Mouse (Mus musculus): Measurements from ENCODE around the gene Foxq1. TPM values are rescaled to one million over a fixed set of nuclear protein-coding genes. Genes with fewer than 3 reads are reported as not detected.

Gene Foxq1
- polyA plus RNA-seq, 1 experiment from 2014 or later: 9.6 TPM

GRCm38 (mm10) chr13:31531186-31531585 lies 24.7 kb upstream of the Foxq1 start:
- H3K27ac ChIP-seq (ENCODE audit: low read depth, low read length): no peak overlapping the region
- H3K9ac ChIP-seq (ENCODE audit: low read depth, low read length): no peak overlapping the region
- H3K27me3 ChIP-seq (replicated peaks; ENCODE audit: control insufficient read depth, insufficient read depth, low read length): no peaks in the 10 kb centered on the region
- 61% methylated on average over 5 of the region's 5 CpGs for WGBS
- no peaks in the 10 kb centered on the region for H3K9me3 ChIP-seq (ENCODE audit: control insufficient read depth)
- TF ChIP-seq CTCF (IDR thresholded peaks at IDR 0.05; ENCODE audit: low read depth): no peak
- no peak for ATAC-seq
- no peak overlapping the region for H3K4me2 ChIP-seq (replicated peaks; ENCODE audit: low read depth)
- no peaks in the 10 kb centered on the region for H3K36me3 ChIP-seq (ENCODE audit: control insufficient read depth, insufficient read depth)
- no peak overlapping the region for H3K4me3 ChIP-seq (ENCODE audit: low read depth, low read length)
- no peaks in the 10 kb centered on the region for H3K4me1 ChIP-seq (replicated peaks; ENCODE audit: control insufficient read depth, insufficient read depth, low read length)

GRCm38 (mm10) chr13:31531651-31532061 lies 24.3 kb upstream of the Foxq1 start:
- no peak for TF ChIP-seq CTCF (IDR thresholded peaks at IDR 0.05; ENCODE audit: low read depth)
- no peak overlapping the region for H3K4me3 ChIP-seq (ENCODE audit: low read depth, low read length)
- no peak overlapping the region for H3K27ac ChIP-seq (ENCODE audit: low read depth, low read length)

GRCm38 (mm10) chr13:31534726-31535125 lies 21.2 kb upstream of the Foxq1 start:
- Histone ChIP-seq H3K27ac (ENCODE audit: low read depth, low read length) (no peak overlapping the region), H3K36me3 (ENCODE audit: control insufficient read depth, insufficient read depth) (no peaks in the 10 kb centered on the region), H3K9ac (ENCODE audit: low read depth, low read length) (no peak overlapping the region), H3K9me3 (ENCODE audit: control insufficient read depth) (no peaks in the 10 kb centered on the region), H3K4me2 (replicated peaks; ENCODE audit: low read depth) (no peak overlapping the region), H3K4me1 (replicated peaks; ENCODE audit: control insufficient read depth, insufficient read depth, low read length) (no peaks in the 10 kb centered on the region), H3K4me3 (ENCODE audit: low read depth, low read length) (no peak overlapping the region), H3K27me3 (replicated peaks; ENCODE audit: control insufficient read depth, insufficient read depth, low read length) (no peaks in the 10 kb centered on the region)
- WGBS: 83% methylated on average over 4 of the region's 4 CpGs
- no peak for TF ChIP-seq CTCF (IDR thresholded peaks at IDR 0.05; ENCODE audit: low read depth)
- ATAC-seq: no peak

More at GRCm38 (mm10) chr13:31531651-31532061, 24.3 kb upstream of the Foxq1 start:
- Histone ChIP-seq H3K9me3 (ENCODE audit: control insufficient read depth) (no peaks in the 10 kb centered on the region), H3K4me1 (replicated peaks; ENCODE audit: control insufficient read depth, insufficient read depth, low read length) (no peaks in the 10 kb centered on the region), H3K36me3 (ENCODE audit: control insufficient read depth, insufficient read depth) (no peaks in the 10 kb centered on the region), H3K4me2 (replicated peaks; ENCODE audit: low read depth) (no peak overlapping the region), H3K9ac (ENCODE audit: low read depth, low read length) (no peak overlapping the region), H3K27me3 (replicated peaks; ENCODE audit: control insufficient read depth, insufficient read depth, low read length) (no peaks in the 10 kb centered on the region)
- WGBS: 48% methylated on average over 8 of the region's 8 CpGs
- no peak for ATAC-seq

DNA sequence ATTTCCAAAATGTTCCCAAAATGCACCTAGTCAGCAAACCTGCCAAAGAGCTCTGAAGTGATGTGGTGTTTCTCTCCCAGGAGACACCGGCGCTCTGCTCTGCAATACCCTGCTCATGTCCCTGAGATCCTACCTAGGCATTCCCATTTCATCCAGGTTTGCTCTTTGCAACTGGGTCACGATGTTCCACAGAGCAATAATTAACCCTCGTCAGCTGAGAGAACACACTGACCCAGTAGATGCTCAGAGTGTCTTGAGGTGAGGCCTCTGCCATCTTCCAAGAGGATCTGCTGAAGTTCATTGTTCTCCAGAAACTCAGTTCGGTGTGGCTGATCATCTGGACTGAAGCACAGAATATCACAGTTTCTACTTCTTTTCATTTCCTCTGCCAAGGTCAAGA lies 12.9 kb upstream of the Foxq1 start:
- Histone ChIP-seq H3K27me3 (replicated peaks; ENCODE audit: control insufficient read depth, insufficient read depth, low read length) (no peaks in the 10 kb centered on the region), H3K4me1 (replicated peaks; ENCODE audit: control insufficient read depth, insufficient read depth, low read length) (no peaks in the 10 kb centered on the region), H3K9me3 (ENCODE audit: control insufficient read depth) (no peaks in the 10 kb centered on the region), H3K27ac (ENCODE audit: low read depth, low read length) (no peak overlapping the region), H3K9ac (ENCODE audit: low read depth, low read length) (no peak overlapping the region), H3K36me3 (ENCODE audit: control insufficient read depth, insufficient read depth) (no peaks in the 10 kb centered on the region), H3K4me3 (ENCODE audit: low read depth, low read length) (no peak overlapping the region), H3K4me2 (replicated peaks; ENCODE audit: low read depth) (no peak overlapping the region)
- WGBS: 91% methylated on average over 5 of the region's 5 CpGs
- no peak for TF ChIP-seq CTCF (IDR thresholded peaks at IDR 0.05; ENCODE audit: low read depth)
- no peak for ATAC-seq

- Histone ChIP-seq H3K27ac (ENCODE audit: low read depth, low read length) (peak overlapping the region; percentile 28; the same call in 1 of the 2 replicates), H3K36me3 (ENCODE audit: control insufficient read depth, insufficient read depth) (no peaks in the 10 kb centered on the region), H3K4me3 (ENCODE audit: low read depth, low read length) (no peak overlapping the region), H3K9me3 (ENCODE audit: control insufficient read depth) (no peaks in the 10 kb centered on the region), H3K4me2 (replicated peaks; ENCODE audit: low read depth) (no peak overlapping the region), H3K27me3 (replicated peaks; ENCODE audit: control insufficient read depth, insufficient read depth, low read length) (no peaks in the 10 kb centered on the region), H3K4me1 (replicated peaks; ENCODE audit: control insufficient read depth, insufficient read depth, low read length) (no peaks in the 10 kb centered on the region), H3K9ac (ENCODE audit: low read depth, low read length) (no peak overlapping the region)
- ATAC-seq: peak; percentile 66
- no peak for TF ChIP-seq CTCF (IDR thresholded peaks at IDR 0.05; ENCODE audit: low read depth)
- WGBS: 43% methylated on average over 2 of the region's 2 CpGs
These were observed 9.2 kb upstream of the Foxq1 start for GRCm38 (mm10) chr13:31546784-31547183.

GRCm38 (mm10) chr13:31547204-31547603 lies 8.7 kb upstream of the Foxq1 start:
- no peak overlapping the region for H3K9ac ChIP-seq (ENCODE audit: low read depth, low read length)
- 0 out of 2 replicates have a peak overlapping the region, but pooled peaks have one; percentile 28 for H3K27ac ChIP-seq (ENCODE audit: low read depth, low read length)
- H3K4me2 ChIP-seq (replicated peaks; ENCODE audit: low read depth): no peak overlapping the region
- H3K27me3 ChIP-seq (replicated peaks; ENCODE audit: control insufficient read depth, insufficient read depth, low read length): no peaks in the 10 kb centered on the region
- no peaks in the 10 kb centered on the region for H3K4me1 ChIP-seq (replicated peaks; ENCODE audit: control insufficient read depth, insufficient read depth, low read length)
- no peak overlapping the region for H3K4me3 ChIP-seq (ENCODE audit: low read depth, low read length)
- no peaks in the 10 kb centered on the region for H3K36me3 ChIP-seq (ENCODE audit: control insufficient read depth, insufficient read depth)
- no peak; the same call in 1 of the 2 replicates for ATAC-seq
- TF ChIP-seq CTCF (IDR thresholded peaks at IDR 0.05; ENCODE audit: low read depth): no peak
- 61% methylated on average over 3 of the region's 3 CpGs for WGBS
- no peaks in the 10 kb centered on the region for H3K9me3 ChIP-seq (ENCODE audit: control insufficient read depth)

GRCm38 (mm10) chr13:31547610-31548009 lies 8.3 kb upstream of the Foxq1 start:
- Histone ChIP-seq H3K4me1 (replicated peaks; ENCODE audit: control insufficient read depth, insufficient read depth, low read length) (no peaks in the 10 kb centered on the region), H3K4me3 (ENCODE audit: low read depth, low read length) (no peak overlapping the region), H3K9ac (ENCODE audit: low read depth, low read length) (no peak overlapping the region), H3K27ac (ENCODE audit: low read depth, low read length) (no peak overlapping the region), H3K36me3 (ENCODE audit: control insufficient read depth, insufficient read depth) (no peaks in the 10 kb centered on the region), H3K4me2 (replicated peaks; ENCODE audit: low read depth) (no peak overlapping the region), H3K9me3 (ENCODE audit: control insufficient read depth) (no peaks in the 10 kb centered on the region), H3K27me3 (replicated peaks; ENCODE audit: control insufficient read depth, insufficient read depth, low read length) (no peaks in the 10 kb centered on the region)
- WGBS: 47% methylated on average over 9 of the region's 9 CpGs
- TF ChIP-seq CTCF (IDR thresholded peaks at IDR 0.05; ENCODE audit: low read depth): no peak
- ATAC-seq: peak; percentile 89
